In genomic region chr7:135602265-135602664, GRCm38 (mm10) we compare ENCODE assay signal across 23 mouse cellular contexts.
DNase-seq lines count a peak whose midpoint lies in the region; ATAC-seq and TF ChIP-seq lines count a peak whose summit lies in the region.
"Had no signal": no experiment of that assay in that cellular context is flagged by ENCODE, and none has a peak within 500 bp of the region (broad histone marks: within the 10 kb centered on the region; RNA-seq: fewer than 3 reads in every experiment).

No protein-coding gene starts in this region.

- no peaks in the 10 kb centered on the region for H3K9me3 ChIP-seq in liver, embryonic 13.5 days (replicated peaks)
- no peaks in the 10 kb centered on the region for H3K9me3 ChIP-seq in hindbrain, embryonic 12.5 days (replicated peaks)
- no peaks in the 10 kb centered on the region for H3K9me3 ChIP-seq in forebrain, embryonic 10.5 days
- H3K9me3 ChIP-seq: heart, embryonic 10.5 days; hindbrain, embryonic 15.5 days; neural tube, embryonic 15.5 days had no signal

- no peak for TF ChIP-seq CTCF in liver, adult 2 months (IDR thresholded peaks at IDR 0.05; ENCODE audit: low read depth, low read length)

- 0 out of 2 replicates have a peak, but pooled peaks have one; percentile 4 for ATAC-seq in common myeloid progenitor, adult 5-6 weeks (replicated peaks; ENCODE audit: low read depth, poor library complexity, severe bottlenecking)
- no peak for ATAC-seq in liver, embryonic 13.5 days (ENCODE audit: low read depth)
- ATAC-seq in megakaryocyte, adult 5-6 weeks (ENCODE audit: poor library complexity, severe bottlenecking), result peak; percentile 62
- ATAC-seq in hindbrain, embryonic 12.5 days (ENCODE audit: low FRiP score), result no peak
- ATAC-seq: activated CD4-positive, CD25-positive, alpha-beta regulatory T cell, adult 4 months; forebrain, embryonic 14.5 days had no signal

- no peak for DNase-seq in liver, adult 2 months (ENCODE audit: extremely low read depth, low read depth, low spot score)
- no peak for DNase-seq in liver
- DNase-seq in liver, embryonic 13.5 days, result no peak
- no peak for DNase-seq in left cerebral cortex, adult 18-20 months (ENCODE audit: low spot score in 2 of 2)
- DNase-seq in forebrain, embryonic 10.5 days (ENCODE audit: extremely low spot score, low spot score), result no peak
- DNase-seq: adrenal gland, adult 8-10 months; cerebellum, adult 2 months; cerebellum, postnatal 25 days; gastrocnemius, postnatal 14 days; heart, postnatal 36 days; kidney, adult 8-10 months; kidney, postnatal 10 days; lung, adult 2 months; lung, postnatal 36 days had no signal

- peak overlapping the region; percentile 15; the same call in 1 of the 2 replicates for H3K27ac ChIP-seq in liver, adult 2 months (replicated peaks; ENCODE audit: insufficient read depth, low read depth, low read length)
- H3K27ac ChIP-seq in liver, embryonic 13.5 days, result peak overlapping the region; percentile 21
- no peak overlapping the region for H3K27ac ChIP-seq in hindbrain, embryonic 12.5 days
- H3K27ac ChIP-seq in forebrain, embryonic 10.5 days, result no peak overlapping the region
- H3K27ac ChIP-seq: heart, embryonic 10.5 days; hindbrain, embryonic 15.5 days; neural tube, embryonic 15.5 days; stomach, postnatal 0 days had no signal

- H3K4me2 ChIP-seq in liver, embryonic 13.5 days, result no peak overlapping the region
- no peak overlapping the region for H3K4me2 ChIP-seq in hindbrain, embryonic 12.5 days (replicated peaks)
- H3K4me2 ChIP-seq: hindbrain, embryonic 15.5 days; neural tube, embryonic 15.5 days had no signal

- no peaks in the 10 kb centered on the region for H3K79me2 ChIP-seq in liver, adult 2 months (ENCODE audit: control insufficient read depth, insufficient read depth, low read length)

- 89% methylated on average over 6 of the region's 6 CpGs for WGBS in liver, adult 2 months
- WGBS in liver, embryonic 13.5 days (ENCODE audit: insufficient replicate concordance), result 51% methylated on average over 6 of the region's 6 CpGs
- WGBS in hindbrain, embryonic 12.5 days, result 90% methylated on average over 6 of the region's 6 CpGs
- WGBS in forebrain, embryonic 10.5 days, result 92% methylated on average over 6 of the region's 6 CpGs

- H3K4me3 ChIP-seq in liver, adult 2 months (ENCODE audit: insufficient read depth, low read depth, low read length), result no peak overlapping the region
- H3K4me3 ChIP-seq in liver, embryonic 13.5 days (replicated peaks), result no peak overlapping the region
- H3K4me3 ChIP-seq in hindbrain, embryonic 12.5 days, result no peak overlapping the region
- no peak overlapping the region for H3K4me3 ChIP-seq in forebrain, embryonic 10.5 days
- H3K4me3 ChIP-seq: heart, embryonic 10.5 days; hindbrain, embryonic 15.5 days; neural tube, embryonic 15.5 days had no signal

- H3K27me3 ChIP-seq in liver, adult 2 months (ENCODE audit: control insufficient read depth, insufficient read depth, low read length), result no peaks in the 10 kb centered on the region
- H3K27me3 ChIP-seq in liver, embryonic 13.5 days, result no peaks in the 10 kb centered on the region
- no peaks in the 10 kb centered on the region for H3K27me3 ChIP-seq in hindbrain, embryonic 12.5 days
- H3K27me3 ChIP-seq in forebrain, embryonic 10.5 days (ENCODE audit: poor library complexity, severe bottlenecking), result no peaks in the 10 kb centered on the region
- H3K27me3 ChIP-seq: hindbrain, embryonic 15.5 days; neural tube, embryonic 15.5 days had no signal

- H3K4me1 ChIP-seq in liver, adult 2 months (ENCODE audit: control insufficient read depth, insufficient read depth, low read length), result peaks cover 9% of the 10 kb centered on the region; the same call in 1 of the 2 replicates
- peaks cover 90% of the 10 kb centered on the region for H3K4me1 ChIP-seq in liver, embryonic 13.5 days (replicated peaks)
- peaks cover 3% of the 10 kb centered on the region; the same call in 1 of the 2 replicates for H3K4me1 ChIP-seq in hindbrain, embryonic 12.5 days
- peaks cover 41% of the 10 kb centered on the region for H3K4me1 ChIP-seq in forebrain, embryonic 10.5 days

- H3K9ac ChIP-seq in liver, adult 2 months (ENCODE audit: low read depth, low read length), result no peak overlapping the region
- H3K9ac ChIP-seq in liver, embryonic 13.5 days, result no peak overlapping the region
- H3K9ac ChIP-seq in hindbrain, embryonic 12.5 days, result no peak overlapping the region
- H3K9ac ChIP-seq: hindbrain, embryonic 15.5 days; neural tube, embryonic 15.5 days had no signal

- TF ChIP-seq POLR2A in liver, adult 2 months (IDR thresholded peaks at IDR 0.05; ENCODE audit: extremely low read depth, insufficient read depth, low read length), result no peak

- no peaks in the 10 kb centered on the region for H3K36me3 ChIP-seq in liver, adult 2 months (ENCODE audit: control insufficient read depth, insufficient read depth, low read length)
- no peaks in the 10 kb centered on the region for H3K36me3 ChIP-seq in liver, embryonic 13.5 days
- H3K36me3 ChIP-seq in hindbrain, embryonic 12.5 days, result no peaks in the 10 kb centered on the region
- H3K36me3 ChIP-seq in forebrain, embryonic 10.5 days (replicated peaks), result no peaks in the 10 kb centered on the region
- H3K36me3 ChIP-seq: heart, embryonic 10.5 days; hindbrain, embryonic 15.5 days; neural tube, embryonic 15.5 days had no signal

Comparison
In these comparisons a context has a peak if more than half of its experiments do, and no peak if none do; other contexts are left out.
1. H3K27ac ChIP-seq: peak in liver, adult 2 months (single experiment) and liver, embryonic 13.5 days (single experiment); none in hindbrain, embryonic 12.5 days (single experiment) and forebrain, embryonic 10.5 days (single experiment).
2. ATAC-seq: peak in common myeloid progenitor, adult 5-6 weeks (single experiment) and megakaryocyte, adult 5-6 weeks (single experiment); none in liver, embryonic 13.5 days (single experiment) and hindbrain, embryonic 12.5 days (single experiment).